Mouse (Mus musculus) forebrain, embryonic 11.5 days (tissue): ENCODE data around the gene Mkln1. TPM values are rescaled to one million over a fixed set of nuclear protein-coding genes. Genes with fewer than 3 reads are reported as not detected.

Source experiments
- ATAC-seq: fragments of 200-750 bp; cut with Nextera tagmentation; replicated peaks from 2 replicates; pipeline ENCODE4 v1.8.0; 2017; ENCODE audit warnings: moderate TSS enrichment; ENCODE audit not compliant: low FRiP score
- DNase-seq: peaks from one replicate; pipeline ENCODE4 v3.0.0-alpha.2; 2017; ENCODE audit warnings: low spot score
- H3K27ac ChIP-seq: fragments of 300-500 bp; sonication (generic); 2 replicates; pipeline ENCODE4 v1.5.1; 2014; ENCODE audit warnings: low read depth, low read length
- H3K27me3 ChIP-seq: fragments of 300-500 bp; sonication (generic); 2 replicates; pipeline ENCODE4 v1.6.1; 2014; ENCODE audit warnings: mild to moderate bottlenecking, low read length, mixed read lengths; ENCODE audit not compliant: control insufficient read depth, insufficient read depth
- H3K36me3 ChIP-seq: fragments of 300-500 bp; sonication (generic); 2 replicates; pipeline ENCODE4 v1.6.1; 2014; ENCODE audit warnings: mild to moderate bottlenecking, low read length, moderate library complexity, mixed read lengths; ENCODE audit not compliant: control insufficient read depth, insufficient read depth
- H3K4me1 ChIP-seq: fragments of 300-500 bp; sonication (generic); replicated peaks from 2 replicates; pipeline ENCODE4 v1.6.1; 2014; ENCODE audit warnings: low read length, mixed read lengths; ENCODE audit not compliant: control insufficient read depth, insufficient read depth
- H3K4me2 ChIP-seq: fragments of 300-500 bp; sonication (generic); 2 replicates; pipeline ENCODE4 v1.6.1; 2014; ENCODE audit warnings: low read depth, mild to moderate bottlenecking, low read length, moderate library complexity, mixed read lengths; ENCODE audit not compliant: severe bottlenecking
- H3K4me3 ChIP-seq: fragments of 300-500 bp; sonication (generic); 2 replicates; pipeline ENCODE4 v1.5.1; 2014; ENCODE audit warnings: low read depth, low read length
- H3K9ac ChIP-seq: fragments of 300-500 bp; sonication (generic); 2 replicates; pipeline ENCODE4 v1.6.1; 2014; ENCODE audit warnings: low read length
- H3K9me3 ChIP-seq: fragments of 300-500 bp; sonication (generic); 2 replicates; pipeline ENCODE4 v1.6.1; 2016; ENCODE audit warnings: low read length, mixed read lengths; ENCODE audit not compliant: control insufficient read depth
- WGBS: fragments of 180-500 bp; shearing (Covaris S2); extraction: QIAGEN DNeasy Blood & Tissue Kit; methylation state at CpG from one replicate; pipeline ENCODE4 v1.1.7; 2014; 5-methylcytosine and 5-hydroxymethylcytosine counted together
- polyA plus RNA-seq: library from polyadenylated mRNA; unstranded; fragments of >200 nt; fragmentation: Nextera tagmentation; extraction: Ambion mirVana; gene quantifications from 2 replicates; pipeline ENCODE4 v1.2.1, GENCODE M21; 2014

The Mkln1 gene
- polyA plus RNA-seq, 1 experiment from 2014 or later, result 221 TPM

DNA sequence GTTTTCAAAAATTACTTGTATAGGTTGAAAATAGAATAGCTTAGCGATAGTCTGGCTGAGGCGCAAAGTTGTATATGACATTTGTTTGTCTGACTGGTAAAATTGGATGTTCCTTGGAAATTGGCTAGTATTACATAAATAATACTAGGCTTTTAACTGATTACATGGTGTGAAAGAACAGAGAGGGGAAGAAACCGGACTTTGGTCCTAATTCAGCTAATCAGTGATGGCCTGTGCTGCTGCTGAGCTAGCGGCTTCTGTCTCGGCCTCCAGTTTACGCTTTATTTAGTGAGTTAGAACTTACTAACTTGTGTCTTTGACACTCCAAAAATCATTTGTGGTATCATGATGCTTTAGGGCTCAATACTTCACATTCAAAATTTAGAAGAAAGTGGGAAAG is 70.9 kb downstream of the Mkln1 start:
- Histone ChIP-seq H3K9me3 (no peaks in the 10 kb centered on the region), H3K9ac (no peak overlapping the region), H3K36me3 (no peaks in the 10 kb centered on the region; the same call in 1 of the 2 replicates), H3K4me1 (no peaks in the 10 kb centered on the region), H3K27me3 (no peaks in the 10 kb centered on the region), H3K4me2 (no peak overlapping the region), H3K27ac (no peak overlapping the region), H3K4me3 (no peak overlapping the region)
- no peak for DNase-seq
- ATAC-seq, result no peak
- 93% methylated on average over 6 of the region's 6 CpGs for WGBS

DNA sequence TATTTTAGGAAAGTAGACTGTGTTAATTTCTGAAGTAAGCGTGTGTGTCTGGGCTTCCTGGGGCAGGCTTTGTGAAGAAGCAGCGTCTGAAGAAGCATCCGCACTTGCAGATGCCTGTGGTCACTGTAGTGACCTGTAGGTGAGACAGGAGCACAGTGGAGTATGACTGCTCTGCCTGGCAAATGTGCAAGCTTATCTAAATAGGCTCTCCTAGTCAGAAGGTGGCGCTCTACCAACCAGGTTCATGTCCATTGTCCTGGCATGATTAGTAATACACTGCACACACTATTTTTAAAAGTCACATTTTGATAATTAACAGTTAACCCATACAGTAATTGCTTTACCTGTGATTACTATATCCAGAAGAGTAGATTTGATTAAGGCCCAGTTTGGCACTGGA is 79.7 kb downstream of the Mkln1 start:
- H3K27me3 ChIP-seq, result no peaks in the 10 kb centered on the region
- H3K4me3 ChIP-seq, result no peak overlapping the region
- ATAC-seq (no peak), DNase-seq (no peak)
- 71% methylated on average over 4 of the region's 4 CpGs for WGBS
- H3K36me3 ChIP-seq, result peaks cover 2% of the 10 kb centered on the region; the same call in 1 of the 2 replicates
- H3K9ac ChIP-seq, result no peak overlapping the region
- H3K4me2 ChIP-seq, result no peak overlapping the region
- H3K27ac ChIP-seq, result no peak overlapping the region
- H3K4me1 ChIP-seq, result no peaks in the 10 kb centered on the region
- H3K9me3 ChIP-seq, result no peaks in the 10 kb centered on the region

DNA sequence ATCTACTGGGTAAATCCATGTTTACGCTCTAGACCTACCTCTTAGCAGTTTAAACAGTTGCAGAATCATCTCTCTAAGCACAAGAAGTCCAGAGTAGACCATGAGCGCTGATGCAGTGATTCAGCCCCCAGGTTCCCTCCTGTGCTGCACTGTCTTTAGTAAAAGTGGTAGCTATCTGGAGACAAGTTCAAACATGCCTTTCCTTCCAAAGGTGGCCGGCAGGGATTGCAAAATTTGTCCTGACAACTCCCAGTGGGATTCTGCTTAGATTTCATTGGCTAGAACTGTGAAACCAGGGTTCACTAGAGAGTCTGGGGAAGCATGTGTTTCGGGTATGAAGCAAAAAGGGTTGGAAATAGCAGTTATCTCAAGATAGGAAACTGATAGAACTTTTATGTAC is 81.5 kb downstream of the Mkln1 start:
- H3K9me3 ChIP-seq, result no peaks in the 10 kb centered on the region
- H3K4me2 ChIP-seq, result no peak overlapping the region
- DNase-seq, result no peak
- peaks cover 2% of the 10 kb centered on the region; the same call in 1 of the 2 replicates for H3K36me3 ChIP-seq
- H3K27ac ChIP-seq, result no peak overlapping the region
- H3K27me3 ChIP-seq, result no peaks in the 10 kb centered on the region
- H3K9ac ChIP-seq, result no peak overlapping the region
- no peak overlapping the region for H3K4me3 ChIP-seq
- 91% methylated on average over 4 of the region's 4 CpGs for WGBS
- ATAC-seq, result no peak
- H3K4me1 ChIP-seq, result no peaks in the 10 kb centered on the region

DNA sequence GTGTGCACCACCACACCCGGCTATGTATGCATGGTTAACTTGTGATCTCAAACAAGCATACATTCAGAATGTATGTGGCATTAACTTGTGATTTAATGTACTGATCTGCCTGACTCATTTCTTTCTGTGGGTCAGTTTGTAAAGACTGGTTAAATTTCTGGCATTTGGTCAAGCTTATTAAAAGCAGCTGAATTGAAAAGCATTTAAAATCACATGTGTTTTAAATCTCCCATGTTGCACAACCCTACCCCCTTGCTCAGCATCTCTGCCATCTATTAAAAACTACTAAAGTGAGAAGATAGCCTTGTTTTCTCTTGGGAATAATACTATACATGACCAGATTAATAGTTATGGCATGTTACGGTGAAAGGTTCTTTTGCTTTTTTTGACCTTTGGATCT is 88.1 kb downstream of the Mkln1 start:
- 88% methylated on average over 2 of the region's 2 CpGs for WGBS

DNA sequence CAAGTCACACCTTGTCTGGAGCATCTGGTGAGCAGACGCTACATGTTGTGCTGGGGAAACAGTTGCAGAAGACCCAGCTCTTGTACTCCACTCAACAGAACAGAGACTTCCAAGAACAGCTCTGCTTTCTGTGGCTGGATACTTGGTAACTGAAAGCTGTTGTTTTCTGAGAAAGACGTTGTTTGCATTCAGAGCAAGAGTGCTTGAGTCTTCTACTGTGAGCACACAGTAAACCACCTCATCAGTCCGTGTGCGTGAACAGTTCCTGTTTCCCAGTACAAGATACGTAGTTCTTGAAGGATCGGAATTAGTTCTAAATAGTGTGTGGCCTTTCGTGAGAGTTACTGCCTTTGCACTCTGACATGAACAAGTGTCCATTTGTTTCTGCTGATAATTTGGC is 91.4 kb downstream of the Mkln1 start:
- no peak overlapping the region for H3K4me3 ChIP-seq

More for the DNA sequence above, 88.1 kb downstream of the Mkln1 start:
- ATAC-seq, result no peak
- no peak overlapping the region for H3K4me2 ChIP-seq
- DNase-seq, result no peak
- H3K9ac ChIP-seq, result no peak overlapping the region
- H3K4me1 ChIP-seq, result no peaks in the 10 kb centered on the region
- no peak overlapping the region for H3K4me3 ChIP-seq
- no peaks in the 10 kb centered on the region; the same call in 1 of the 2 replicates for H3K36me3 ChIP-seq
- no peaks in the 10 kb centered on the region for H3K27me3 ChIP-seq
- no peak overlapping the region for H3K27ac ChIP-seq
- no peaks in the 10 kb centered on the region for H3K9me3 ChIP-seq

DNA sequence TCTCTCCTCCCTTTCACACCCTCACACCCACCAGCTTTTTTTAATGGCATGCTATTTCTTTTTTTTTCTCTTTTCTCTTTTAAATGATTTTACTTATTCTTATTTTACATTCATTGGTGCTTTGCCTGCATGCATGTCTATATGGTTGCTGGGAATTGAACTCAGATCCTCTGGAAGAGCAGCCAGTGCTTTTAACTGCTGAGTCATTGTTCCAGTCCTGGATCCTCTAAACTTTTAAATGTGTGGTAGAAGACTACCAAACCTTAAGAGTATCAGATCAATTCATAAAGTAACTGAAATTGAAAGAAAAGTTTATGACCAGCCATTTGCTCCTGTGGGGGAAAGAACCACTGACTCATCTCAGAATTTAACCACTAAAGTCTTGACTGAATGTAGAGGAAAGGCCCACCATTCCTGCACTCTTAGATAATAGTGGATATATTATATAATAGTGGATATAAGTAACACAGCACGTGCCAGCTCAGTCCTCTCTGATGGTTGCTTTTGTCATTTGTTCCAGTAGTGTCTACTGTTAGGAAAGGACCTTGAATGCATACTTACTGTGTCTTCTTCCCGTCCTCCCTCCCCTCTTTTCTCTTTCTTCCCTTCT is 96.7 kb downstream of the Mkln1 start:
- Histone ChIP-seq H3K4me3 (no peak overlapping the region), H3K9me3 (no peaks in the 10 kb centered on the region), H3K27ac (no peak overlapping the region), H3K9ac (no peak overlapping the region), H3K27me3 (no peaks in the 10 kb centered on the region), H3K4me2 (no peak overlapping the region), H3K4me1 (no peaks in the 10 kb centered on the region), H3K36me3 (no peaks in the 10 kb centered on the region)
- WGBS, result 84% methylated on average over 2 of the region's 2 CpGs
- DNase-seq, result no peak
- ATAC-seq, result no peak

More for the DNA sequence above, 91.4 kb downstream of the Mkln1 start:
- 95% methylated on average over 7 of the region's 7 CpGs for WGBS
- H3K4me2 ChIP-seq, result no peak overlapping the region
- no peak overlapping the region for H3K27ac ChIP-seq
- H3K4me1 ChIP-seq, result no peaks in the 10 kb centered on the region
- ATAC-seq (no peak), DNase-seq (no peak)
- H3K36me3 ChIP-seq, result no peaks in the 10 kb centered on the region; the same call in 1 of the 2 replicates
- H3K27me3 ChIP-seq, result no peaks in the 10 kb centered on the region
- no peak overlapping the region for H3K9ac ChIP-seq
- no peaks in the 10 kb centered on the region for H3K9me3 ChIP-seq

DNA sequence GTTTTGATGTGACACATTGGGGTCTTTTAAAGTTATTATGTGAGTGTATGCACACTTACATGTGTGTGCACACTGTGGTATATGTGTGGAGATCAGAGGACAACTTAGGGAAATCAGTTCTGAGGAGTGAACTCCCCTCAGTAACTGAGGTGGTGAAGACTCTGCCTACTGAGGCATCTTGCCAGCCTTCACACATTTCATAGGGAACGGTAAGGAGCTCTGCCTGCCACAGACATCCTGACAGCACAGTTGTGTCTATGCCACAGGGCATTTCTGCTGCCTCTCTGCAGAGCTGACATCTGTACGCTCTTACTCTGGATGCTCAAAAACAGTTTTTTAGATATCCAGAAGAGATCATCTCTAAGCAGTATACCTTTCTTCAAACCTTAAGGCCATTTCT is 97.7 kb downstream of the Mkln1 start:
- no peaks in the 10 kb centered on the region for H3K9me3 ChIP-seq
- DNase-seq, result no peak
- H3K4me2 ChIP-seq, result no peak overlapping the region
- no peak overlapping the region for H3K27ac ChIP-seq
- no peak for ATAC-seq
- no peak overlapping the region for H3K4me3 ChIP-seq
- no peaks in the 10 kb centered on the region for H3K27me3 ChIP-seq
- H3K9ac ChIP-seq, result no peak overlapping the region
- H3K4me1 ChIP-seq, result no peaks in the 10 kb centered on the region
- no peaks in the 10 kb centered on the region; the same call in 1 of the 2 replicates for H3K36me3 ChIP-seq
- WGBS, result 93% methylated on average over 2 of the region's 2 CpGs

DNA sequence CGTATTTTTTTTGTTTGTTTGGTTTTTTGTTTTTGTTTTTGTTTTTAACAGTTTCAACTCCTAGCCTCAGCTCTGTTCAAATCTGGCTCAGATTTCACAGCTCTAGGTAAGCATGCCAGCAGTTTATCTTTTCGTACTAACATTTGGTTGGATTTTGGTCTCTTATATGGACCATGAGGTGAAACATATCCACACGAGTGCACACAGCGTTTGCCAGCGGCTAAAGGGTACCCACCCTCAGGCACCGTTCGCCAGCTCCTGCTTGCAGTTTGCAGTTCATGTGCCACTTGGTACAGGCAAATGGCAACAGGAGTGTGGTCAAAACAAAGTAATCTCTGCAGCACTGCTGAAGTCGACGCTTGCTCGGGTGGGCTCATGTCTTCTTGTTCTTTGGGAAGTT is 101.3 kb downstream of the Mkln1 start:
- DNase-seq (no peak), ATAC-seq (no peak)
- no peak overlapping the region for H3K4me2 ChIP-seq
- no peak overlapping the region for H3K4me3 ChIP-seq
- H3K9ac ChIP-seq, result no peak overlapping the region
- no peaks in the 10 kb centered on the region; the same call in 1 of the 2 replicates for H3K36me3 ChIP-seq
- H3K27ac ChIP-seq, result no peak overlapping the region
- H3K27me3 ChIP-seq, result no peaks in the 10 kb centered on the region
- WGBS, result 89% methylated on average over 10 of the region's 10 CpGs
- H3K9me3 ChIP-seq, result no peaks in the 10 kb centered on the region
- H3K4me1 ChIP-seq, result no peaks in the 10 kb centered on the region

DNA sequence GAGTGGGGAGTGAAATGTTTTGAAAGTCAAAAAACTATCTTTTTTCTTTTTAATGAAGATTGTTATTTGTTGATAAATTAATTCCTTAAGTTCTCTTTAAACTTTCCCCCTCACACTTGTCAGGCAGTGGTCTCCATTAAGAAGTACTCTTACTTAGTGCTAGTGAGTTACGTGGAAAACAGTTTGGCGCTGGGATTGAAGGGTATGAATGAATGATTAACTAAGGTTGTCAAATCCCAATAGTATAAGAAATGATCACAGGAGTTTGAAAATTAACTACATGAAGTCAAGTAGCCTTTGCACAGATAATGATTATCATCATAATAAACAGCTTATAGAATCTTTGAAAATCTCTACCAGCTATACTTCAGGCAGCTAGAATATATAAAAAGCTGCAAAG is 101.7 kb downstream of the Mkln1 start:
- no peak for ATAC-seq
- Histone ChIP-seq H3K27me3 (no peaks in the 10 kb centered on the region), H3K9me3 (no peaks in the 10 kb centered on the region), H3K36me3 (no peaks in the 10 kb centered on the region; the same call in 1 of the 2 replicates), H3K9ac (no peak overlapping the region), H3K4me1 (no peaks in the 10 kb centered on the region), H3K4me3 (no peak overlapping the region), H3K4me2 (no peak overlapping the region), H3K27ac (no peak overlapping the region)
- WGBS, result 89% methylated on average over 2 of the region's 2 CpGs
- DNase-seq, result no peak
